Mouse (Mus musculus): Measurements from ENCODE around the gene Tob2.

- TF ChIP-seq POLR2A (IDR thresholded peaks at IDR 0.05; ENCODE audit: insufficient read length, low read depth) (no peak), E2F4 (IDR thresholded peaks at IDR 0.05; ENCODE audit: insufficient read depth) (no peak), TCF12 (IDR thresholded peaks at IDR 0.05; ENCODE audit: insufficient read depth, poor library complexity, severe bottlenecking) (no peak), MYOG (IDR thresholded peaks at IDR 0.05; ENCODE audit: control insufficient read depth in 1 of 3, insufficient read depth in 1 of 3, insufficient read length in 2 of 3, low read depth in 2 of 3) (no peak)
Observed at GRCm38 (mm10) chr15:81806621-81807404, 51.8 kb downstream of the Tob2 start.
